Mouse (Mus musculus) midbrain, embryonic 13.5 days (tissue): ENCODE data around the gene Ndrg2. TPM values are rescaled to one million over a fixed set of nuclear protein-coding genes. Genes with fewer than 3 reads are reported as not detected.
"Not testable (repeated sequence)": the region's sequence is repeated elsewhere in the genome, so short reads cannot be mapped to it uniquely, and the experiment has no call there.

ENCODE experiments used
- ATAC-seq: fragments of 200-750 bp; cut with Nextera tagmentation; 2 replicates; pipeline ENCODE4 v1.8.0; 2017; ENCODE audit warnings: mild to moderate bottlenecking, moderate TSS enrichment, moderate library complexity
- H3K27ac ChIP-seq: fragments of 300-500 bp; sonication (generic); 2 replicates; pipeline ENCODE4 v1.5.1; 2015; ENCODE audit warnings: inconsistent platforms, mild to moderate bottlenecking, moderate library complexity
- H3K27me3 ChIP-seq: fragments of 300-500 bp; sonication (generic); 2 replicates; pipeline ENCODE4 v1.6.1; 2015; ENCODE audit warnings: mild to moderate bottlenecking, inconsistent platforms
- H3K36me3 ChIP-seq: fragments of 300-500 bp; sonication (generic); 2 replicates; pipeline ENCODE4 v1.6.1; 2015; ENCODE audit warnings: mild to moderate bottlenecking, inconsistent platforms
- H3K4me1 ChIP-seq: fragments of 300-500 bp; sonication (generic); replicated peaks from 2 replicates; pipeline ENCODE4 v1.6.1; 2015; ENCODE audit warnings: inconsistent platforms
- H3K4me2 ChIP-seq: fragments of 300-500 bp; sonication (generic); replicated peaks from 2 replicates; pipeline ENCODE4 v1.6.1; 2015; ENCODE audit warnings: moderate library complexity, mild to moderate bottlenecking, inconsistent platforms
- H3K4me3 ChIP-seq: fragments of 300-500 bp; sonication (generic); replicated peaks from 2 replicates; pipeline ENCODE4 v1.5.1; 2015; ENCODE audit warnings: mild to moderate bottlenecking, inconsistent platforms
- H3K9ac ChIP-seq: fragments of 300-500 bp; sonication (generic); replicated peaks from 2 replicates; pipeline ENCODE4 v1.6.1; 2015; ENCODE audit warnings: mild to moderate bottlenecking, inconsistent platforms
- H3K9me3 ChIP-seq: fragments of 300-500 bp; sonication (generic); 2 replicates; pipeline ENCODE4 v1.6.1; 2016; ENCODE audit warnings: mild to moderate bottlenecking, inconsistent platforms
- WGBS: fragments of 180-500 bp; shearing (Covaris S2); methylation state at CpG from one replicate; pipeline ENCODE4 v1.1.7; 2015; 5-methylcytosine and 5-hydroxymethylcytosine counted together
- polyA plus RNA-seq: library from polyadenylated mRNA; unstranded; fragments of >200 nt; fragmentation: Nextera tagmentation; extraction: Ambion mirVana; gene quantifications from 2 replicates; pipeline ENCODE4 v1.2.1, GENCODE M21; 2015

The Ndrg2 gene
- polyA plus RNA-seq, 1 experiment from 2014 or later = 66.6 TPM

DNA sequence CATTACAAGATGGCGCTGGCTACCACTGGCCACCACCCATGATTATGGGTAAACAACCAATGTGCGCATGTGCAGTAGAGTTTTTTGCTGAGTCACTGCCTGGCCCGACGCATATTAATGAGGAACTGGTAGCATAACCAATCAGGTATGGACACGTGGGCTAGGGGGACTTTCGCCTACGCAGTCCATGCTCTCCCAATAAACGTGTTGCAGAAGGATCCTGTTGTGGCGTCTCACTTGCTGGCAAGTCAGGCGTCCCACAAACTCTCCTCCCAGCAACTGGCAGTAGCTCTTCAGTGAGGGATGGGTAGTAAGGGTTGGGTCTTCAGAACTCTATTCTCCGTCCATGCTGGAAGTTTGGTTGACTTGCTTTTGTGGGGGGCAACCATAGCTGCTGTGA is 13.0 kb upstream of the Ndrg2 start:
- not testable (repeated sequence) for ATAC-seq, H3K9me3 ChIP-seq, H3K4me1 ChIP-seq, H3K4me3 ChIP-seq, H3K36me3 ChIP-seq, H3K27me3 ChIP-seq, H3K27ac ChIP-seq, H3K9ac ChIP-seq, H3K4me2 ChIP-seq
- WGBS = 91% methylated on average over 11 of the region's 11 CpGs

DNA sequence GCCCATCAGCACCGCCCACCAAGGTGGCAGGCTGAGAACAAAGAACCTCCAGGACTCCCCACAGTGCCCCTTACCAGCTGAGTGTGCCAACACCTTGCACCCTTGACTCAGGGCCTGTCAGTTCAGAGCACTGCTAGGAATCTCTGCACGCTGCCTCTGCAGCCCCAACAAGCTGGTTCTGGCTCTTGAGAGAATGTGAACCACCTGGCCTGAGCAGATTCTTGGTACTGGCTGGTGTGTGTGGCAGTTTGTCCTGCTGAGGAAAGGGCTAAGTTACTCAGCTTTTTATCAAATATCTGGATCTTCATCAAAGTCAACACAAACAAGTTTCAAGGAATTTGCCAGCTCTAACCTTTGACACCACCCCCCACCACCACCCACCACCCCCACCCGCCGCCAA is 9.5 kb upstream of the Ndrg2 start:
- Histone ChIP-seq H3K36me3 (no peaks in the 10 kb centered on the region), H3K27me3 (no peaks in the 10 kb centered on the region), H3K9ac (no peak overlapping the region), H3K27ac (no peak overlapping the region), H3K4me2 (no peak overlapping the region), H3K4me3 (no peak overlapping the region), H3K4me1 (no peaks in the 10 kb centered on the region), H3K9me3 (no peaks in the 10 kb centered on the region)
- WGBS = 81% methylated on average over 4 of the region's 4 CpGs
- ATAC-seq = no peak

DNA sequence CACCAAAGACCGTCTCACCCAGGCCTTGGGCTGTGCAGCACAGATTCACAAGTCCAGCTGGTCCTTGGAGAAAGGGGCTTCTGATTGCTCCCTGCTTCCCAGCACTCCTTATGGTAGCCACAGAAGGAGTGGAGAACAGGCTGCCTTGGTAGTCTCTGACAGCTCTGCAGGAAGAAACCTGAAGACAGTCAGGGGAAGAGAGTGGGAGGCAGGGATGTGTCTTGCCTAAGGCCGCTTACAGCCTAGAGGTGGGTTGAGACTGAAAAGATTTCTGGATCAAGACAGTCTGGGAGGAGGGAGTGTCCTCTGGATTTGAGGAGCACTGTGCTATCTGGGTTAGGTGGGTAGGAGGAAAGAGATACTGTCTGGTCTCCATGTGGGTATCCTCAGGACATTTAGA is 9.0 kb upstream of the Ndrg2 start:
- no peak for ATAC-seq
- Histone ChIP-seq H3K4me2 (no peak overlapping the region), H3K36me3 (no peaks in the 10 kb centered on the region), H3K9ac (no peak overlapping the region), H3K9me3 (no peaks in the 10 kb centered on the region), H3K27me3 (no peaks in the 10 kb centered on the region), H3K4me3 (no peak overlapping the region), H3K4me1 (no peaks in the 10 kb centered on the region), H3K27ac (no peak overlapping the region)
- WGBS = 89% methylated on average over 2 of the region's 2 CpGs

DNA sequence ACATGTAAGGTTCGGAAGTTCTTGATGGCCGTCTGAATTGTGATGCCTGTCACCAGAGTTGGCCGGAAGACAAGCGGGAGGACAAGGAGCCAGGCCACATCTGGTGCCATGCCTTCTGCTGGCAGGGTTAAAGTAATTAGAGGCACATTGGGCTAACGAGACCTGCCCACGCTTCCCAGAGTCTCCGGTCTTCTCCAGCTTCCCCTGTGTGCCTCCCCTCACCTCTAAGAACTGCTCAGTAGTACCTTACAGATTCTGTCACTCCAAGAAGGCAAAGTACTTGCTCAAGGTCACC is 8.6 kb upstream of the Ndrg2 start, which contains the start of gene Rnase13:
Rnase13 (minus strand) TSS at position 203 of the 295 bp plus-strand sequence.
- no peaks in the 10 kb centered on the region for H3K27me3 ChIP-seq
- ATAC-seq = no peak
- H3K27ac ChIP-seq = no peak within 1 kb of the TSS

DNA sequence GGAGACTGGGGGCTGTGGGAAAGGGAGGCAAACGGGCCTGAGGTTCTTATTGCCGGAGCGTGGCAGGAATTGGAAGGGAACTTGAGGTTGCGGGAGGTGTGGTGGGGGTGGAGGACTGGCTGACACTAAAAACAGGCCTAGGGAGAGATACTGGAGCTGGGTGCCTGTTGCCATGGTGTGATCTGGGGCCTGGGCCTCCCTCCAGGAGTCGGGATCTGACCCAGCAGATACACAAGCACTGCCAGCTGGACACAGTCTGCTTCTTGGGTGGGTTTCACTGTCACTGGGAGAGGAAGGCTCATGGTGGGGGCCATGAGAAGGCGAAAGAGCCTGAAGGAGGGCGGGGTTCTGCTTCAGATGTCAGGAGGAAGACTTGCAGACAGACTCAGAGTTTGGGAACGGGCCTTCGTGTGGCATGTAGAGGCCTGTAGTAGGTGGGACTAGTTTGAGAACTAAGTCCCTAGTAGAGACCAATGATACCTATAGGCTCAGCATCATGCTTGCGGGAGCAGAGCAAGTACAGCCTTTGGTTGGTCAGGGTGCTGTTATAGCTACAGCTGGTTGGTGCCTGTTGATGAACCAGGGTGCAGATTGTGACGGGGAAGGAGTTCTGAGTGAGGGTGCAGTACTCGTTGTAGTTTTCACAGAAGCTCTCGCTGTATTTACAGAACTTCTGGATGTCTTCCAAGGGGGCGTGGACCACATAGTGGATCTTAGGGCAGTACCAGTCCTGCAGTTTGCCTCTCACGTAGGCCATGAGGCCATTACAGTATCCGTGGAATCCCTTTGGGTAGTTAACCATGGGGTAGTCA is 8.0 kb upstream of the Ndrg2 start:
- Histone ChIP-seq H3K4me2 (no peak overlapping the region), H3K27me3 (no peaks in the 10 kb centered on the region), H3K27ac (no peak overlapping the region), H3K9ac (no peak overlapping the region), H3K4me1 (no peaks in the 10 kb centered on the region), H3K36me3 (no peaks in the 10 kb centered on the region), H3K9me3 (no peaks in the 10 kb centered on the region), H3K4me3 (no peak overlapping the region)
- no peak for ATAC-seq
- WGBS = 87% methylated on average over 16 of the region's 16 CpGs

More for the DNA sequence above, 8.6 kb upstream of the Ndrg2 start, which contains the start of gene Rnase13:
- Histone ChIP-seq H3K4me1 (no peaks in the 10 kb centered on the region), H3K36me3 (no peaks in the 10 kb centered on the region), H3K9me3 (no peaks in the 10 kb centered on the region), H3K4me2 (no peak within 1 kb of the TSS), H3K9ac (no peak within 1 kb of the TSS), H3K4me3 (no peak within 1 kb of the TSS)
- WGBS = 95% methylated on average over 7 of the region's 7 CpGs

DNA sequence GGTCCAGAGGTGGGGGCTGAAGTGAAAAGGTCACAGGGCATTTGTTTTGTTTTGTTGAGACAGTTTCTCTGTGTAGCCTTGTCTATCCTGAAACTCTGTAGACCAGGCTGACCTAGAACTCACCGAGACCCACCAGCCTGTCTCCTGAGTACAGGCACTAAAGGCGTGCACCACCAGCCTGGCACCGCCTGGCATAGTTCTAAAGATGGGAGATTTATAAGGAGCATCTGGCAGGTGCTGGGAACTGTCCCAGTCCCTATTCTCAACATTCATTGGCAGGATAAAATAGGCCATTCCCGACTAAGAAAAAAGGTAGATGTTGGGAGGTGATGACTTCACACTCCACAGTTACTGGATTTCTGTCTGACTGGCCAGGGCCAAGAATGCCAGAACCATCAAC is 5.0 kb upstream of the Ndrg2 start:
- Histone ChIP-seq H3K27ac (no peak overlapping the region), H3K4me3 (no peak overlapping the region), H3K4me2 (no peak overlapping the region), H3K9me3 (no peaks in the 10 kb centered on the region), H3K36me3 (no peaks in the 10 kb centered on the region), H3K27me3 (0 out of 2 replicates have a peak, but pooled peaks cover under 1% of the 10 kb centered on the region), H3K9ac (no peak overlapping the region), H3K4me1 (peaks cover 7% of the 10 kb centered on the region)
- ATAC-seq = no peak
- 92% methylated on average over 4 of the region's 4 CpGs for WGBS

DNA sequence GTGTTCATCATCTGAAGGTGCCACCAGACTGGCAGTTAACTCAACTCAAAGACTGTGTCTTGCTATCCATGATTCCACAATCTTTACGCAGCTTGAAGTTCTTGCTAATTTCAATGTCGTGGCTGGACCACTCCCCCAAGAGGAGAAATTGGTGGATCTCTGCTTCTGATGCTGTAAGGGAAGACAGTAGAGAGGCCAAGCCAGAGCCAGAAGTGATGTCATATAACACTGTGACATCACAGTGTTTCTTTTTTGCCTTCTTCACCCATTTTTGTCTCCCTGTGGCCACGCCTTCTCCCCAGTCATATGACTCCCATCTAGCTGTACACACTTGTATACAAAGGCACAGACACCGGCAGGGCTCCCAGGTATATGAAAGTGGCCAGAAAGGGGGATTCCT is 4.2 kb upstream of the Ndrg2 start, which contains the start of gene Tppp2:
Tppp2 (plus strand) TSS at position 301 of the 400 bp plus-strand sequence.
- H3K27ac ChIP-seq = no peak within 1 kb of the TSS
- no peak for ATAC-seq
- H3K4me2 ChIP-seq = no peak within 1 kb of the TSS
- WGBS = 90% methylated on average over 4 of the region's 4 CpGs
- no peaks in the 10 kb centered on the region for H3K36me3 ChIP-seq
- H3K9ac ChIP-seq = no peak within 1 kb of the TSS
- no peaks in the 10 kb centered on the region for H3K9me3 ChIP-seq
- no peak within 1 kb of the TSS for H3K4me3 ChIP-seq
- H3K4me1 ChIP-seq = peaks cover 16% of the 10 kb centered on the region
- H3K27me3 ChIP-seq = peaks cover 3% of the 10 kb centered on the region; the same call in 1 of the 2 replicates

DNA sequence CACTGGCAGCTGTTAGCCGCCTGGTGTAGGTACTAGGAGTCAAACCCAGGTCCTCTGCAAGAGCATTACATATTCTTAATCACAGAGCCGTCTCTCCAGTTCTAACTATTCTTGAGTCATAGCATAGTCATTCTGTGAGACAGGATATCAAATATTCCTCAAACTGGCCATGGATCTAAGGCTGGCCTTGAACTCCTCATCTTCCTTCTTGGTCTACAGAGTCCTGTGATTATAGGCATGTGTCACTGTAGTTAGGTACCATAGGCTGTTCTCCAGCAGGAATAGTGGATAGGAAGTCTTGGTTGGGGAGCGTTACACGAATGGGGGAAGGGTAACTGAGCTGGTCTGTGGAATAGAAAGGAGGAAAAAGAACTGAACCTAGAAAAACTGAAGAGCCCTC is 2.6 kb upstream of the Ndrg2 start:
- ATAC-seq = no peak
- 86% methylated on average over 4 of the region's 4 CpGs for WGBS

DNA sequence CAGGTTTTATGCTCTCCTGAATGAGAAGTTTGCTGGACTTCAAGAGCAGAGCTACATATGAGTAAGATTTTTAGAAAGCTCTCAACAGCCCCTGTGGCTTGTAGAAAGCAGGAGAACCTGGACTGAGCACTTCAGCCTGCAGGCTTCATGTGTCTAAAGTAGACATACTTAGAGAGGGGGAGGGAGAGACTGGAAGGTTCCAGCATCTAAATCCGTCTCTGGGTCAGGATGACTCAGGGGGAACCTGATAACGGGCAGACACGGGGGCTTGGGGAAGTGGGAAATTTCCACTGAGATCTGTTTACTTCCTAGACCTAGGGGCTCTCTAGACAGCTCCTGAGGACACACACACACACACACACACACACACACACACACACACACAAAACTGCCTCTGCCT is 1.1 kb upstream of the Ndrg2 start:
- Histone ChIP-seq H3K9me3 (no peaks in the 10 kb centered on the region), H3K4me1 (peaks cover 25% of the 10 kb centered on the region), H3K27me3 (peaks cover 7% of the 10 kb centered on the region), H3K4me2 (no peak overlapping the region), H3K4me3 (no peak overlapping the region), H3K27ac (peak overlapping the region; percentile 65), H3K36me3 (no peaks in the 10 kb centered on the region), H3K9ac (no peak overlapping the region)
- WGBS = 33% methylated on average over 3 of the region's 3 CpGs
- no peak for ATAC-seq

More for the DNA sequence above, 2.6 kb upstream of the Ndrg2 start:
- H3K27ac ChIP-seq = no peak overlapping the region
- H3K9ac ChIP-seq = no peak overlapping the region
- H3K36me3 ChIP-seq = no peaks in the 10 kb centered on the region
- H3K9me3 ChIP-seq = no peaks in the 10 kb centered on the region
- H3K4me1 ChIP-seq = peaks cover 25% of the 10 kb centered on the region
- H3K4me3 ChIP-seq = no peak overlapping the region
- H3K4me2 ChIP-seq = no peak overlapping the region
- H3K27me3 ChIP-seq = peaks cover 7% of the 10 kb centered on the region

DNA sequence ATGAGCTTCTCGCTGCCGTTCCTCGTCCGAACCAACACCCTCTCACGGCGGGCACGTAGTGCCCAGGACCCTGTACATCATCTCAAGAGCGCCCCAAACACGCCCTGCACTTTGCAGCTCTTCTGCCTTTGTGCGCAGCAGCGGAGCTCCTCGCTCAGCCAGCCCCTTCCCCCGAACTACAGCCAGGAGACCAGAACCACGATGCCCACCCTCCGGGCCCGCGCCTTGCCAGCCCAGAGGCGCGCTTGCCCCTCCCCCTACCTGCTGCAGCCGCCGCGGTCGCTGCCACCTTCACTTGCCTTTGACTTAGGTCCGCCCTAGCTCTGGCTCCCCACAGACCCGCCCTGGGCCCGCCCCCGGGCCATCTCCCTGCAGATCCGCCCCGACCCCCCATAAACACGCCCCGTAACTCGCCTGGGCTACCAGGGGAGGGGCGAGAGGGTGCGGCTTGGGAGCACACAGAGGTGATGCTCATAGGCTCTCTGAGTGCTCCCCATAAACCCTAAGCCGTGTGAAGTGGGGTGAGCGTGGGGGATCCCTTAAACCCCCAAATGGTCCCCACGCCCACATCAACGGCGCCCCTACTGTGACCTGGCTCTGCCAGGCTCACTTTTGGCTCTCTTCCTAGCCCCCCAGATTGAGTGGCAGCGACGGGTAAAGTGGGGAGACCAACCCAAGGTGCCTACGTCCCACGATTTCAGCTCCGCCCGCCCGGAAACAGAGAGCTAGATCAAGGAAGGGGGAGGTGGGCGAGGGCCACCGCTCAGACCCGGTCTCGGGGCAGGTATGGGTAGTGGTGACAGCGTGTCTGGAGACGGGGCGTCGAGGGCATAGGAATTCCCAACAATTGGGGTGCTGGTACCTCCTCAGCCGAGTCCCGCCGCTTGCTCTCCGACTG is 647 bp downstream of the Ndrg2 start:
- Histone ChIP-seq H3K27ac (0 out of 2 replicates have a peak overlapping the region, but pooled peaks have one; percentile 30), H3K9ac (peak overlapping the region; percentile 77)
- under 1% methylated on average over 58 of the region's 58 CpGs for WGBS

DNA sequence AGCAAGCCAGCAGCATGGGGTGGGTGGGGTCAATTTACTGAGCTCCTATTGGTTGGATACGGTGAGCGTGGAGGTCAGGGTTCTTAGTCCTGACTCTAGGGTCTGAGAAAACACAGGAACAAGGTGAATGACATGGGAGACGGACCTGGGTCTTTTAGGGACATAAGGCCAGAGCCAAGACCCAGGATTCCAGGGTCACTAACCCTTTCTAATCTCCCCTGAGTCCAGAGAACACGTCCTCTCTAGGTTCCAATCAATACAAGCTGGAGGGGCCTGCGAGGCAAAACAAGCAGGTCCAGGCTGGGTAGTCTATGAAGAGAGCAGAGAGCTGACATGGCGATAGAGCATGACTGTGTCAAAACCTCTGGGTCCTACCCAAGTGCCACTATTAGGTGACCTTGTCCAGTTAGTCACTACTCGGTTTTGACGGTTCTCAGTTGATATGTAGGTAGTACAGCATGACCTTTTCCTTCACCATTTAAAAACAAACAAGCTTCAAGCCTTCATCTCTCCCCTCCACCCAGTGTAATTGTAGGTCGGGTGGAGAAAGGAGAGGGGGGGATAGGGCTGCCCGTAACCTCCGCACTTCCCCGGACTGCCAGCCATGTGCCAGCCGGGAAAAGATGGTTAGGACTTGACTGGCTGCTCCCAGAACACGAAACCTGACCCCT is 1.4 kb downstream of the Ndrg2 start:
- Histone ChIP-seq H3K27me3 (peaks cover 7% of the 10 kb centered on the region), H3K27ac (no peak overlapping the region), H3K36me3 (no peaks in the 10 kb centered on the region), H3K4me1 (peaks cover 25% of the 10 kb centered on the region), H3K9ac (peak overlapping the region; percentile 77), H3K4me3 (peak overlapping the region; percentile 61), H3K9me3 (no peaks in the 10 kb centered on the region), H3K4me2 (peak overlapping the region; percentile 99)
- peak; percentile 32 for ATAC-seq
- WGBS = 6% methylated on average over 14 of the region's 14 CpGs

More for the DNA sequence above, 647 bp downstream of the Ndrg2 start:
- Histone ChIP-seq H3K36me3 (no peaks in the 10 kb centered on the region), H3K9me3 (no peaks in the 10 kb centered on the region), H3K4me3 (peak overlapping the region; percentile 61), H3K4me1 (peaks cover 25% of the 10 kb centered on the region), H3K4me2 (peak overlapping the region; percentile 99), H3K27me3 (peaks cover 7% of the 10 kb centered on the region)
- ATAC-seq = peak; percentile 75
